Mouse (Mus musculus): ENCODE measurements at regions not wholly inside any gene's neighbourhood (a gene's known extent, or its start where the extent isn't known, plus 50 kb on each side); places are given as distances from the start of the nearest gene placed in this dataset.
"Not testable (repeated sequence)": the region's sequence is repeated elsewhere in the genome, so short reads cannot be mapped to it uniquely, and the experiment has no call there.

GRCm38 (mm10) chr13:3035291-3035690, 502.6 kb upstream of the Gdi2 start:
- not testable (repeated sequence) for DNase-seq (ENCODE audit: low read depth, low spot score)

DNA sequence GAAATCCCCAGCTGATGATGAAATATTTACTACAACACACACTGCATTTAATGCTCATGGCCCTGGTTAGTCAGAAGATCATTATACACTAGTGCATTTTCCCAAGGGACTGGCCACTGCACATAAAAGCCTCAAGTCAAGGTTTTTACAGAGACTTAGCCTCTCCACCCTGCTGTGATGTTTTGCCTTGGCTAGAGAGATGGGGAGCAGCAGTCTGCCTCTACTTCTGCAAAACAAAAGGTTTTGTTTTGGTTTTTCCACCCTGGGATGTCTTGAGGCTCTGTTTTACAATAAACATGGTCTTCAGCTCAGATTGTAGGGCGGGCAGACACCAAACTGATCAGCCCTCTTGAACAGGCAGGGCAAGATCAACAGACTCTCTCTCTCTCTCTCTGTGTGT, 500.9 kb upstream of the Gdi2 start:
- peak; percentile 76 for DNase-seq (ENCODE audit: low read depth, low spot score)

DNA sequence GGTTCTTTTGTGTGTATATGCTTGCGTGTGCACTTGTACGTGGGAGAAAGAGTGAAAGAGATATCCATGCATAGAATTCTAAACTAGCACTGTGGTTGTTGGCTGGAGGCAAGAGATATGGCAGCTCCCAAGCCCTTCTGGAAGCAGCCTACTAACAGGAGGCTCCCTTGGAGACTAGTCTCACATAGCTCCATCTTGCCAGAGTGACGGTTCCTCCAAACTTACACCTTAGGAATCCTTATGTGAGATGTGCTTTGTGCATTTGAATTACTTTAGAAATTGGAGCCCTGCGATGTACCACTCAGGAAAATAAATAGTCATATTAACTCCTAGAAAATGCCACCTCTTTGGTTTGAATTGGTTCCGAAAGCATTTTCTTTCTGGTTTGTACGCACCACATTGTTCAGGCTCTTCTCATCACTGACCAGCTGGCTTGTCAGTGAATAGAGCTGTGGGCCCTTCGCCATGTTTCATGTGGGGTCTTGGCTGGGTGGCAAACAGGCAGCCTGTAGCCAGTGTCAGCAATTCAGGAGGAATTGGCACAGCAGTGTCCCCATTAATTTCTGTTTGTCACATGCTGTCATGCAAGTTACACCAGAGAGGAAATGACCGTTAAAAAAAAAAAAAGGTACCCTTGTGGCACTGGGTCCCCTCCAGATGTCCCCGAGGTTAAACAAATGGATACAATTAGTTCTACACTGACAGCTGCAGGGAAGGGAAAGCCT, 491.3 kb upstream of the Gdi2 start:
- DNase-seq (ENCODE audit: low read depth, low spot score) = not testable (repeated sequence)

DNA sequence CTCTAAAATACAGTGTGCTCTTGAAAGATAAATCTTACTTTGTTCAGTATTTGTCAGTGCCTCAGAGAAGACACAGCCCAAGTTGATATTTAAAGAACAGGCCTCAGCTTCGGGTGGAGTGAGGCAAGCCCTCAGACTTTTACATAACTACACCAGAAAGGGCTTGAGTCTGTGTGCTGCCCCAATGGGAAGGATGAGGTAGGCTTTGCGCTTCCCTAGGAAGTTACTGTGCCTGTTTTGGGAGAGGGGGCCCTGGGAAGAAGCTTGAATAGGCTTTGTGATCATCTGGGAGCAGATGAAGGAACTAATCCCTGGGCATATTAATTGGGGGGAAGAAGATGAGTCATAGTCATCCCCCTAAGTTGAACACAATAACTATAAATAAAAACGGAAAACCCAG, 454.4 kb upstream of the Gdi2 start:
- not testable (repeated sequence) for DNase-seq (ENCODE audit: low read depth, low spot score)

- not testable (repeated sequence) for DNase-seq (ENCODE audit: low read depth, low spot score)
These were observed 447.9 kb upstream of the Gdi2 start for GRCm38 (mm10) chr13:3089971-3090370.

- peak; percentile 25 for DNase-seq (ENCODE audit: low read depth, low spot score)
These were observed 431.3 kb upstream of the Gdi2 start for GRCm38 (mm10) chr13:3106543-3106942.

GRCm38 (mm10) chr13:3128150-3128549, 409.7 kb upstream of the Gdi2 start:
- DNase-seq (ENCODE audit: low read depth, low spot score) = peak; percentile 21

- DNase-seq (ENCODE audit: low read depth, low spot score) = not testable (repeated sequence)
These were observed 400.6 kb upstream of the Gdi2 start for GRCm38 (mm10) chr13:3137281-3137680.

GRCm38 (mm10) chr13:3138698-3139097, 399.2 kb upstream of the Gdi2 start:
- DNase-seq (ENCODE audit: low read depth, low spot score) = no peak

DNA sequence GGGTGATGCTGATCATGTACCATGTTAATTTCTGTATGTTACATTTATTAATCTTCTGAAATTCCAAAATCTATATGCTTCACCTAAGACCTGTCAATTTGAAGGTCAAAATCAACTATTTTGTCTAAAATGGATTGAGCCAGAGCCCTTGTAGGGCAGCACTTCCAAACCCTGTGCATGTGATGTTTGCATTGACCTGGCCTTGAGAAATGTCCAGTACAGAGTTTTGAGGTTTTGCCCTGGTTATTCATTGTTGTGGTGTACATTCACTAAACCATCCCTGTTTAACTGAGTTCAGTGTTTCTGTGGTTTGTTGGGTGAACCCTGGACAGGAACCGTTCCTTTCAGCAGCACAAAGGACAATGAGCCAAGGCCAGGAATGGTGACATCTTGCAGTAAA, 392.4 kb upstream of the Gdi2 start:
- not testable (repeated sequence) for DNase-seq (ENCODE audit: low read depth, low spot score)
